Mouse (Mus musculus) heart, adult 8-10 months (tissue): ENCODE data around the gene Exph5. TPM values are rescaled to one million over a fixed set of nuclear protein-coding genes. Genes with fewer than 3 reads are reported as not detected.

Experiments used
- DNase-seq: peaks from one replicate; pipeline ENCODE4 v3.0.0; 2022; ENCODE audit warnings: low spot score
- total RNA-seq, 4 experiments: library from RNA; stranded (reverse); gene quantifications; 2 replicates each; pipeline ENCODE4 v1.2.4; 2022

Gene Exph5
- total RNA-seq = under 1 TPM; 0.13 to 0.56 (median 0.24) TPM

GRCm38 (mm10) chr9:53301269-53301720, at the start of gene Exph5:
Gene Exph5 (plus strand): TSS chr9:53301670.
- DNase-seq = no peak

GRCm38 (mm10) chr9:53254368-53254767, 47.1 kb upstream of the Exph5 start:
- DNase-seq = peak; percentile 62

- DNase-seq = no peak
Observed at GRCm38 (mm10) chr9:53256690-53257305, 44.7 kb upstream of the Exph5 start.

- no peak for DNase-seq
Observed at GRCm38 (mm10) chr9:53257772-53258171, 43.7 kb upstream of the Exph5 start.

GRCm38 (mm10) chr9:53258199-53258598, 43.3 kb upstream of the Exph5 start:
- no peak for DNase-seq

GRCm38 (mm10) chr9:53264387-53264786, 37.1 kb upstream of the Exph5 start:
- no peak for DNase-seq

GRCm38 (mm10) chr9:53265589-53265988, 35.9 kb upstream of the Exph5 start:
- no peak for DNase-seq

- DNase-seq = no peak
Observed at GRCm38 (mm10) chr9:53268036-53268435, 33.4 kb upstream of the Exph5 start.

GRCm38 (mm10) chr9:53268731-53269465, 32.6 kb upstream of the Exph5 start:
- DNase-seq = no peak

GRCm38 (mm10) chr9:53269466-53269755, 32.1 kb upstream of the Exph5 start:
- DNase-seq = no peak

- no peak for DNase-seq
Observed at GRCm38 (mm10) chr9:53271281-53272022, 30.0 kb upstream of the Exph5 start.

GRCm38 (mm10) chr9:53272207-53272606, 29.3 kb upstream of the Exph5 start:
- DNase-seq = no peak

- DNase-seq = no peak
Observed at GRCm38 (mm10) chr9:53272714-53273113, 28.8 kb upstream of the Exph5 start.

GRCm38 (mm10) chr9:53276381-53276780, 25.1 kb upstream of the Exph5 start:
- no peak for DNase-seq

GRCm38 (mm10) chr9:53278997-53279396, 22.5 kb upstream of the Exph5 start:
- DNase-seq = no peak

- DNase-seq = no peak
Observed at GRCm38 (mm10) chr9:53286793-53287192, 14.7 kb upstream of the Exph5 start.

- no peak for DNase-seq
Observed at GRCm38 (mm10) chr9:53290006-53290405, 11.5 kb upstream of the Exph5 start.

GRCm38 (mm10) chr9:53292833-53293232, 8.6 kb upstream of the Exph5 start:
- no peak for DNase-seq

- no peak for DNase-seq
Observed at GRCm38 (mm10) chr9:53301801-53302311, 386 bp downstream of the Exph5 start.

GRCm38 (mm10) chr9:53302415-53302814, 945 bp downstream of the Exph5 start:
- no peak for DNase-seq

GRCm38 (mm10) chr9:53307904-53308303, 6.4 kb downstream of the Exph5 start:
- DNase-seq = no peak

- no peak for DNase-seq
Observed at GRCm38 (mm10) chr9:53312981-53313380, 11.5 kb downstream of the Exph5 start.
